Mouse (Mus musculus): ENCODE results near the gene Fam196a.

Gene Fam196a

GRCm38 (mm10) chr7:134842751-134843150 is 95.5 kb downstream of the Fam196a start:
- in situ Hi-C loops (cut with MboI; ENCODE audit: unreplicated experiment in 2 of 2): no loop called here

- in situ Hi-C loops (cut with MboI; ENCODE audit: unreplicated experiment in 2 of 2): no loop called here
Observed at GRCm38 (mm10) chr7:134840066-134840465, 98.2 kb downstream of the Fam196a start.

All from v-Abl transformed pro-B cells (cell line).